In genomic region chr4:143185496-143185895, GRCm38 (mm10) we compare ENCODE assay signal across 31 mouse cellular contexts. TPM values are rescaled to one million over a fixed set of nuclear protein-coding genes. Genes with fewer than 3 reads are reported as not detected.
DNase-seq lines count a peak whose midpoint lies in the region; ATAC-seq and TF ChIP-seq lines count a peak whose summit lies in the region.
"Had no signal": no experiment of that assay in that cellular context is flagged by ENCODE, and none has a peak within 500 bp of the region (broad histone marks: within the 10 kb centered on the region; RNA-seq: fewer than 3 reads in every experiment).

No protein-coding gene starts in this region.

- no peak for TF ChIP-seq CTCF in kidney, adult 2 months (conservative IDR thresholded peaks at IDR 0.05; ENCODE audit: insufficient read depth, insufficient read length, low read depth, low read length)
- no peak for TF ChIP-seq CTCF in liver, postnatal 0 days (IDR thresholded peaks at IDR 0.05; ENCODE audit: low read depth)
- no peak for TF ChIP-seq CTCF in bone marrow, adult 2 months (IDR thresholded peaks at IDR 0.05; ENCODE audit: control insufficient read depth, insufficient read depth, low read length)

- no peak overlapping the region for H3K4me3 ChIP-seq in kidney, adult 2 months (ENCODE audit: insufficient read depth, low read depth, low read length)
- no peak overlapping the region for H3K4me3 ChIP-seq in kidney, embryonic 15.5 days (replicated peaks)
- no peak overlapping the region for H3K4me3 ChIP-seq in liver, postnatal 0 days (ENCODE audit: low read depth, low read length)
- H3K4me3 ChIP-seq in liver, embryonic 11.5 days (ENCODE audit: low read depth, low read length) = no peak overlapping the region
- H3K4me3 ChIP-seq in bone marrow, adult 2 months (replicated peaks; ENCODE audit: control insufficient read depth, low read depth, low read length) = no peak overlapping the region
- H3K4me3 ChIP-seq: embryonic facial prominence, embryonic 10.5 days; embryonic facial prominence, embryonic 15.5 days; forebrain, embryonic 12.5 days; heart, embryonic 13.5 days; hindbrain, embryonic 10.5 days; hindbrain, embryonic 15.5 days; left cerebral cortex, adult 2 months; limb, embryonic 12.5 days; liver, embryonic 13.5 days; midbrain, embryonic 13.5 days; neural tube, embryonic 13.5 days; stomach, embryonic 15.5 days had no signal

- no peaks in the 10 kb centered on the region for H3K27me3 ChIP-seq in kidney, adult 2 months (replicated peaks; ENCODE audit: control insufficient read depth, insufficient read depth, low read length)
- no peaks in the 10 kb centered on the region for H3K27me3 ChIP-seq in kidney, embryonic 15.5 days
- H3K27me3 ChIP-seq in liver, postnatal 0 days (ENCODE audit: insufficient read depth, low read length) = no peaks in the 10 kb centered on the region
- no peaks in the 10 kb centered on the region for H3K27me3 ChIP-seq in liver, embryonic 11.5 days (replicated peaks; ENCODE audit: control insufficient read depth, insufficient read depth, low read length)
- H3K27me3 ChIP-seq: embryonic facial prominence, embryonic 15.5 days; forebrain, embryonic 12.5 days; heart, embryonic 13.5 days; hindbrain, embryonic 15.5 days; limb, embryonic 12.5 days; liver, embryonic 13.5 days; midbrain, embryonic 13.5 days; neural tube, embryonic 13.5 days; stomach, embryonic 15.5 days had no signal

- no peaks in the 10 kb centered on the region for H3K9me3 ChIP-seq in kidney, embryonic 15.5 days (replicated peaks)
- no peaks in the 10 kb centered on the region for H3K9me3 ChIP-seq in liver, postnatal 0 days (ENCODE audit: low read length)
- H3K9me3 ChIP-seq in liver, embryonic 11.5 days (ENCODE audit: control insufficient read depth, low read length) = no peaks in the 10 kb centered on the region
- H3K9me3 ChIP-seq: embryonic facial prominence, embryonic 10.5 days; embryonic facial prominence, embryonic 15.5 days; forebrain, embryonic 12.5 days; heart, embryonic 13.5 days; hindbrain, embryonic 10.5 days; hindbrain, embryonic 15.5 days; limb, embryonic 12.5 days; liver, embryonic 13.5 days; midbrain, embryonic 13.5 days; neural tube, embryonic 13.5 days; stomach, embryonic 15.5 days had no signal

- WGBS in kidney, adult 2 months = 58% methylated on average over 9 of the region's 9 CpGs
- 71% methylated on average over 9 of the region's 9 CpGs for WGBS in kidney, embryonic 15.5 days
- 59% methylated on average over 9 of the region's 9 CpGs for WGBS in liver, postnatal 0 days (ENCODE audit: insufficient replicate concordance)
- WGBS in liver, embryonic 11.5 days = 74% methylated on average over 9 of the region's 9 CpGs
- WGBS in bone marrow, adult 2 months = 76% methylated on average over 9 of the region's 9 CpGs

- no peak overlapping the region for H3K9ac ChIP-seq in kidney, embryonic 15.5 days
- no peak overlapping the region for H3K9ac ChIP-seq in liver, postnatal 0 days (replicated peaks)
- no peak overlapping the region for H3K9ac ChIP-seq in liver, embryonic 11.5 days (ENCODE audit: low read depth, low read length)
- H3K9ac ChIP-seq: embryonic facial prominence, embryonic 15.5 days; forebrain, embryonic 12.5 days; forebrain, postnatal 0 days; heart, embryonic 13.5 days; hindbrain, embryonic 15.5 days; limb, embryonic 12.5 days; liver, embryonic 13.5 days; midbrain, embryonic 13.5 days; neural tube, embryonic 13.5 days; stomach, embryonic 15.5 days had no signal

- intact Hi-C loops in heart, postnatal 10 days (cut with DNase I) = no loop called here

- peaks cover 8% of the 10 kb centered on the region; the same call in 1 of the 2 replicates for H3K4me1 ChIP-seq in kidney, adult 2 months (ENCODE audit: control insufficient read depth, insufficient read depth, low read length)
- H3K4me1 ChIP-seq in kidney, embryonic 15.5 days = 0 out of 2 replicates have a peak, but pooled peaks cover under 1% of the 10 kb centered on the region
- H3K4me1 ChIP-seq in liver, postnatal 0 days (ENCODE audit: insufficient read depth) = peaks cover 23% of the 10 kb centered on the region
- H3K4me1 ChIP-seq in liver, embryonic 11.5 days (replicated peaks; ENCODE audit: control insufficient read depth, insufficient read depth, low read length) = no peaks in the 10 kb centered on the region; the same call in 1 of the 2 replicates
- H3K4me1 ChIP-seq in bone marrow, adult 2 months (ENCODE audit: control insufficient read depth, insufficient read depth, low read length) = peaks cover 5% of the 10 kb centered on the region; the same call in 1 of the 2 replicates
- H3K4me1 ChIP-seq: embryonic facial prominence, embryonic 10.5 days; forebrain, embryonic 12.5 days; hindbrain, embryonic 15.5 days; midbrain, embryonic 13.5 days; neural tube, embryonic 13.5 days had no signal

- 0 out of 2 replicates have a peak overlapping the region, but pooled peaks have one; percentile 7 for H3K27ac ChIP-seq in kidney, adult 2 months (ENCODE audit: insufficient read depth, low read depth, low read length)
- no peak overlapping the region for H3K27ac ChIP-seq in kidney, embryonic 15.5 days
- peak overlapping the region; percentile 55 for H3K27ac ChIP-seq in liver, postnatal 0 days (ENCODE audit: low read depth)
- no peak overlapping the region for H3K27ac ChIP-seq in liver, embryonic 11.5 days (ENCODE audit: low read depth, low read length)
- H3K27ac ChIP-seq in bone marrow, adult 2 months (ENCODE audit: control insufficient read depth, insufficient read depth, low read depth, low read length, poor library complexity) = peak overlapping the region; percentile 31; the same call in 1 of the 2 replicates
- H3K27ac ChIP-seq: embryonic facial prominence, embryonic 10.5 days; embryonic facial prominence, embryonic 15.5 days; forebrain, embryonic 12.5 days; heart, embryonic 13.5 days; hindbrain, embryonic 10.5 days; hindbrain, embryonic 15.5 days; left cerebral cortex, adult 2 months; limb, embryonic 12.5 days; liver, embryonic 13.5 days; macrophage; midbrain, embryonic 13.5 days; neural tube, embryonic 13.5 days; stomach, embryonic 15.5 days had no signal

- peak; percentile 66 for DNase-seq in kidney, adult 2 months
- DNase-seq in liver, postnatal 0 days = no peak
- DNase-seq in liver, embryonic 11.5 days (ENCODE audit: low spot score) = no peak
- no peak for DNase-seq in heart, postnatal 10 days
- no peak for DNase-seq in cerebellum, adult 11-12 months
- DNase-seq: adrenal gland, postnatal 36 days; cerebellum, adult 8-10 months; cerebellum, postnatal 25 days; forebrain, postnatal 0 days; heart, postnatal 14 days; liver, embryonic 13.5 days; lung, adult 2 months; lung, postnatal 10 days; thymus, adult 18-20 months; thymus, postnatal 25 days had no signal

- TF ChIP-seq POLR2A in kidney, adult 2 months (IDR thresholded peaks at IDR 0.05; ENCODE audit: low read depth, low read length) = no peak
- no peak for TF ChIP-seq POLR2A in bone marrow, adult 2 months (IDR thresholded peaks at IDR 0.05; ENCODE audit: borderline replicate concordance, control insufficient read depth, low read depth, low read length)

- no peak overlapping the region for H3K4me2 ChIP-seq in kidney, embryonic 15.5 days
- H3K4me2 ChIP-seq in liver, postnatal 0 days (ENCODE audit: low read depth, low read length) = no peak overlapping the region
- no peak overlapping the region for H3K4me2 ChIP-seq in liver, embryonic 11.5 days
- H3K4me2 ChIP-seq: embryonic facial prominence, embryonic 15.5 days; forebrain, embryonic 12.5 days; heart, embryonic 13.5 days; hindbrain, embryonic 15.5 days; limb, embryonic 12.5 days; liver, embryonic 13.5 days; midbrain, embryonic 13.5 days; neural tube, embryonic 13.5 days; stomach, embryonic 15.5 days had no signal

- no peak for TF ChIP-seq EP300 in liver, postnatal 0 days (IDR thresholded peaks at IDR 0.05; ENCODE audit: low read depth)

- H3K36me3 ChIP-seq in kidney, adult 2 months (ENCODE audit: control insufficient read depth, insufficient read depth, low read length) = no peaks in the 10 kb centered on the region
- H3K36me3 ChIP-seq in kidney, embryonic 15.5 days = peaks cover 3% of the 10 kb centered on the region
- 0 out of 2 replicates have a peak, but pooled peaks cover under 1% of the 10 kb centered on the region for H3K36me3 ChIP-seq in liver, postnatal 0 days (replicated peaks; ENCODE audit: insufficient read depth, low read length)
- no peaks in the 10 kb centered on the region for H3K36me3 ChIP-seq in liver, embryonic 11.5 days (ENCODE audit: control insufficient read depth, insufficient read depth, low read length)
- H3K36me3 ChIP-seq: embryonic facial prominence, embryonic 15.5 days; heart, embryonic 13.5 days; hindbrain, embryonic 15.5 days; stomach, embryonic 15.5 days had no signal

- ATAC-seq in kidney, embryonic 15.5 days (replicated peaks; ENCODE audit: low FRiP score) = no peak
- 0 out of 2 replicates have a peak, but pooled peaks have one; percentile 10 for ATAC-seq in liver, postnatal 0 days
- ATAC-seq in liver, embryonic 11.5 days (replicated peaks; ENCODE audit: low FRiP score) = no peak
- ATAC-seq: CD4-positive, CD25-positive, alpha-beta regulatory T cell, adult 4 months; forebrain, postnatal 0 days; inflammation-experienced regulatory T-cells, adult 6 months; midbrain, embryonic 13.5 days had no signal

RNA-seq across cellular contexts. Expression of gene Prdm2, which starts 27.3 kb away (rescaled TPM):
- 10.1 and 13.9 TPM in 2 replicates for polyA plus RNA-seq in kidney, adult 2 months (2012; rRNA removed)
- polyA plus RNA-seq in kidney, embryonic 15.5 days (2015; fragmentation: Nextera tagmentation; extraction: Ambion mirVana) = 11.3 TPM in 2 replicates
- 2.6 and 4.1 TPM in 2 replicates for polyA plus RNA-seq in liver, postnatal 0 days (2015; fragmentation: Nextera tagmentation; extraction: Ambion mirVana)
- 7.3 and 8.3 TPM in 2 replicates for polyA plus RNA-seq in liver, embryonic 11.5 days (2014; fragmentation: Nextera tagmentation; extraction: Ambion mirVana)
- 7.9 and 17.7 TPM in 2 replicates for polyA plus RNA-seq in bone marrow, adult 2 months (2011; ENCODE audit: insufficient read depth, insufficient read length, low replicate concordance, missing spikeins)
- 10 to 100 TPM; 20.6 to 23.7 TPM for total RNA-seq in heart, postnatal 10 days (2021)

Comparison
In these comparisons a context has a peak if more than half of its experiments do, and no peak if none do; other contexts are left out.
1. H3K27ac ChIP-seq: peak in kidney, adult 2 months (single experiment), liver, postnatal 0 days (single experiment) and bone marrow, adult 2 months (single experiment); none in kidney, embryonic 15.5 days (single experiment) and liver, embryonic 11.5 days (single experiment).